Mouse (Mus musculus) gastrocnemius, adult 8-10 months (tissue): Measurements from ENCODE around the gene Insl3. TPM values are rescaled to one million over a fixed set of nuclear protein-coding genes. Genes with fewer than 3 reads are reported as not detected.

Source experiments
- total RNA-seq, 4 experiments: library from RNA; stranded (reverse); gene quantifications; 2 replicates each; pipeline ENCODE4 v1.2.4; 2022

The Insl3 gene
- total RNA-seq, 4 experiments from 2014 or later: 0.54 TPM; not detected in 3

Other genes starting within 250 kb of the Insl3 start
- gene Abhd8, start 225.6 kb upstream of the Insl3 start, total RNA-seq: 10 to 100 TPM; 22.3 to 28.9 (median 26.3) TPM
- gene Mrpl34, start 224.3 kb upstream of the Insl3 start, total RNA-seq: 10 to 100 TPM; 63.4 to 72.1 (median 68.8) TPM
- gene Dda1, start 220.0 kb upstream of the Insl3 start, total RNA-seq: 10 to 100 TPM; 24.5 to 31.8 (median 26.5) TPM
- gene Ano8, start 203.3 kb upstream of the Insl3 start, total RNA-seq: 10 to 100 TPM; 15.4 to 16.5 (median 15.9) TPM
- gene Gtpbp3, start 201.1 kb upstream of the Insl3 start, total RNA-seq: 10 to 100 TPM in 3 of 4 experiments, 1 to 10 TPM in 1; 9.5 to 11.2 (median 10.5) TPM
- 1 to 10 TPM; 6.6 to 9.5 (median 8.2) TPM for gene Plvap, start 177.5 kb upstream of the Insl3 start, total RNA-seq
- gene Ccdc194, start 163.5 kb upstream of the Insl3 start, total RNA-seq: not detected
- gene Bst2, start 151.8 kb upstream of the Insl3 start, total RNA-seq: 1 to 10 TPM; 4.7 to 9.2 (median 7.6) TPM
- gene Mvb12a, start 146.3 kb upstream of the Insl3 start, total RNA-seq: 10 to 100 TPM; 17.7 to 28.7 (median 23.4) TPM
- gene Tmem221, start 130.3 kb upstream of the Insl3 start, total RNA-seq: not detected
- under 1 TPM in 2 of 4 experiments, not detected in 2; 0.09 to 0.13 TPM for gene Nxnl1, start 122.6 kb upstream of the Insl3 start, total RNA-seq
- gene Slc27a1, start 120.3 kb upstream of the Insl3 start, total RNA-seq: 10 to 100 TPM; 70.7 to 88.1 (median 80.5) TPM
- 10 to 100 TPM; 19.3 to 22.8 (median 21.2) TPM for gene Pgls, start 97.0 kb upstream of the Insl3 start, total RNA-seq
- gene Fam129c, start 91.6 kb upstream of the Insl3 start, total RNA-seq: under 1 TPM; 0.27 to 0.63 (median 0.40) TPM
- gene Colgalt1, start 78.2 kb upstream of the Insl3 start, total RNA-seq: 10 to 100 TPM; 36.6 to 45.2 (median 38.1) TPM
- under 1 TPM in 3 of 4 experiments, not detected in 1; 0.10 to 0.21 (median 0.20) TPM for gene Unc13a, start 17.5 kb upstream of the Insl3 start, total RNA-seq
- 1 to 10 TPM; 1.4 to 2.0 (median 1.6) TPM for gene Jak3, start 12.9 kb upstream of the Insl3 start, total RNA-seq
- gene B3gnt3, start 12.6 kb downstream of the Insl3 start, total RNA-seq: 1 to 10 TPM; 1.3 to 1.8 (median 1.5) TPM
- under 1 TPM in 2 of 4 experiments, not detected in 2; 0.08 to 0.65 TPM for gene Fcho1, start 36.5 kb downstream of the Insl3 start, total RNA-seq
- gene Zfp709, start 192.8 kb downstream of the Insl3 start, total RNA-seq: 1 to 10 TPM; 1.7 to 2.4 (median 1.8) TPM
- gene Zfp882, start 219.4 kb downstream of the Insl3 start, total RNA-seq: 1 to 10 TPM; 2.5 to 4.2 (median 3.2) TPM
- gene Zfp617, start 219.4 kb downstream of the Insl3 start, total RNA-seq: 10 to 100 TPM; 17.1 to 20.4 (median 18.5) TPM